Mouse (Mus musculus): ENCODE data around the gene Arhgef12. TPM values are rescaled to one million over a fixed set of nuclear protein-coding genes. Genes with fewer than 3 reads are reported as not detected.

The Arhgef12 gene
- total and polyA plus RNA-seq, 2 experiments: 22.9 to 62.3 TPM

GRCm38 (mm10) chr9:43115431-43116133 lies 8.5 kb upstream of the Arhgef12 start:
- Histone ChIP-seq H3K9ac (ENCODE audit: low read depth, low read length) (peak overlapping the region; percentile 62), H3K27ac (replicated peaks; ENCODE audit: insufficient read depth, low read depth, low read length) (peak overlapping the region; percentile 28; the same call in 1 of the 2 replicates), H3K27me3 (ENCODE audit: control insufficient read depth, insufficient read depth, low read length) (no peaks in the 10 kb centered on the region), H3K4me3 (ENCODE audit: insufficient read depth, low read depth, low read length) (peak overlapping the region; percentile 42), H3K79me2 (ENCODE audit: control insufficient read depth, insufficient read depth, low read length) (no peaks in the 10 kb centered on the region), H3K36me3 (ENCODE audit: control insufficient read depth, insufficient read depth, low read length) (no peaks in the 10 kb centered on the region), H3K4me1 (ENCODE audit: control insufficient read depth, insufficient read depth, low read length) (peaks cover 11% of the 10 kb centered on the region)
- 16% methylated on average over 12 of the region's 12 CpGs for WGBS
- DNase-seq (ENCODE audit: extremely low read depth, low read depth, low spot score): peak; percentile 74
- TF ChIP-seq CTCF (IDR thresholded peaks at IDR 0.05; ENCODE audit: low read depth, low read length): no peak
- TF ChIP-seq POLR2A (IDR thresholded peaks at IDR 0.05; ENCODE audit: extremely low read depth, insufficient read depth, low read length): no peak

DNA sequence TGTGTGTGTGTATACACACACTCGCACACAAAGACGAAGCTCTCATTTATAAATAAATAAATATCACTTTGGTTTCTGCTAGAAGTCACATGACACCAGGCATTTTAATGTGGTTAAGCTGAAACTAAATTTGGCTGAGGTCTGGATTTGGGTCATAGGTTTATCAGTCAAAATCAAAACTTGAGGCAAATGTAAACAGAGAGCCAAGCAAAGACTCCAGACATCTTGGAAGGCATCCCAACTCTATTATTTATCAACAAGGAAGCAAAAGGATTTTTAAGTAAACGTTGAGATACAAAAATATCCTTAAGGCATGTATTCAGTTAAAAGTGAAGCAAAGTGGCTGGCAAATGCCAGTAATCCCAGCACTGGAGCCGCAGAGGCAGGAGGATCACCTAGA lies 7.8 kb upstream of the Arhgef12 start:
- no peaks in the 10 kb centered on the region for H3K79me2 ChIP-seq (ENCODE audit: control insufficient read depth, insufficient read depth, low read length)
- WGBS: 23% methylated on average over 4 of the region's 4 CpGs
- TF ChIP-seq POLR2A (IDR thresholded peaks at IDR 0.05; ENCODE audit: extremely low read depth, insufficient read depth, low read length) (no peak), CTCF (IDR thresholded peaks at IDR 0.05; ENCODE audit: low read depth, low read length) (no peak)
- peak; percentile 90 for DNase-seq (ENCODE audit: extremely low read depth, low read depth, low spot score)
- H3K4me1 ChIP-seq (ENCODE audit: control insufficient read depth, insufficient read depth, low read length): peaks cover 11% of the 10 kb centered on the region
- no peak overlapping the region; the same call in 1 of the 2 replicates for H3K27ac ChIP-seq (replicated peaks; ENCODE audit: insufficient read depth, low read depth, low read length)
- H3K9ac ChIP-seq (ENCODE audit: low read depth, low read length): no peak overlapping the region
- H3K36me3 ChIP-seq (ENCODE audit: control insufficient read depth, insufficient read depth, low read length): no peaks in the 10 kb centered on the region
- no peaks in the 10 kb centered on the region for H3K27me3 ChIP-seq (ENCODE audit: control insufficient read depth, insufficient read depth, low read length)
- no peak overlapping the region for H3K4me3 ChIP-seq (ENCODE audit: insufficient read depth, low read depth, low read length)

DNA sequence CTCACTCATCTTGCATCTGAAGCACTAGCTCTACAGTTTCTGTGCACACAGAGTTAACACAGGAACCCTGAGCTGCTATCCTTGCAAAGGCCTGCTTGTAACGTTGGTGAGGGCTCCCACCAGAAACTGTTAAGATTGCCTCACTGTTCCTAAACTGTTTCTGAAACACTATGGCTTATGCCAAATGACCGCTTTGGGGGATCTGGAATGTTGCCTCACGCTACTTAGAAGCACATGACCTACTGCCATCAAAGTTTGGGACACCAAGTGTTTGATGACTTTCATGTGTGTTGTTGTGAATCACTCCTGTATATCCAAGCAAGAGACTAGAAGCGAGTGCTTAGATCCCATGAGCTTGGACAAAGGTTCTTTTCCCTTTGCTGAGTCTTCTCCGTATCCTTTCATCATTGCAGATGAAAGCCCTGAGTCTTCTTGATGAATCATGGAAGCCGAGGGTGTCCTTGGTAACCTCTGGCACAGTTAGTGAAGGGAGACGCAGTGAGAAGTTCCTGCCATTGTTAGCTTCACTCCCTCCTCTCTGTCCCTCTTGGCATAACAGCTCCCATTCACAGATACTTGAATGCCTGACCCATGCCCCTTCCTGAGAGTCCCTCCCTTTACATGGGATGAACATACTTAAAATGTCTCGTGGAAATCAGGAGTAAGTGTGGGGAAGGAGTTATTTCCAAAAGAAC lies 3.4 kb upstream of the Arhgef12 start:
- Histone ChIP-seq H3K9ac (ENCODE audit: low read depth, low read length) (no peak overlapping the region), H3K36me3 (ENCODE audit: control insufficient read depth, insufficient read depth, low read length) (no peaks in the 10 kb centered on the region), H3K4me1 (ENCODE audit: control insufficient read depth, insufficient read depth, low read length) (peaks cover 17% of the 10 kb centered on the region), H3K79me2 (ENCODE audit: control insufficient read depth, insufficient read depth, low read length) (no peaks in the 10 kb centered on the region), H3K27me3 (ENCODE audit: control insufficient read depth, insufficient read depth, low read length) (no peaks in the 10 kb centered on the region), H3K27ac (replicated peaks; ENCODE audit: insufficient read depth, low read depth, low read length) (no peak overlapping the region), H3K4me3 (ENCODE audit: insufficient read depth, low read depth, low read length) (no peak overlapping the region)
- DNase-seq (ENCODE audit: extremely low read depth, low read depth, low spot score): no peak
- WGBS: 93% methylated on average over 8 of the region's 8 CpGs
- TF ChIP-seq CTCF (IDR thresholded peaks at IDR 0.05; ENCODE audit: low read depth, low read length) (no peak), POLR2A (IDR thresholded peaks at IDR 0.05; ENCODE audit: extremely low read depth, insufficient read depth, low read length) (no peak)

GRCm38 (mm10) chr9:43109125-43109524 lies 2.1 kb upstream of the Arhgef12 start:
- peak; percentile 86 for DNase-seq (ENCODE audit: extremely low read depth, low read depth, low spot score)
- no peaks in the 10 kb centered on the region for H3K27me3 ChIP-seq (ENCODE audit: control insufficient read depth, insufficient read depth, low read length)
- 48% methylated on average over 7 of the region's 7 CpGs for WGBS

DNA sequence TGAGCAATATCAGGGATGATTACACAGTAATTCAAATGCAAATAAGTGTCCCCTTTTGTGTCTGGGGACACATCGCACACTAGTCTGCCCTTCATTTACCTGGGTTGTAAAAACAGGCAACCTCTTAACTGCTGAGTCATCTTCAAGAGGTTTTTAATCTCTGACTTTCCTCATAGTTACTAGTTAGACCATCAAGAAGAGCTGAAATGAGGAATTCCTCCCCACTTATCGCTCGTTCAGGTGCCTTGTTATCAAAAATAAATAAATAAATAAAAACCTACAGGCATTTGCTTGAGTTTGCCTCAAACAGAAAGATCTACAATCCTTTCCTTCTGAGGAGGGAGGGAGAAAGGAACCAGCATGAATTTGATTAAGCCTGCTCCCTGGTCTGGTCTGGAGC lies 1.7 kb upstream of the Arhgef12 start:
- TF ChIP-seq POLR2A (IDR thresholded peaks at IDR 0.05; ENCODE audit: extremely low read depth, insufficient read depth, low read length) (no peak), CTCF (IDR thresholded peaks at IDR 0.05; ENCODE audit: low read depth, low read length) (no peak)
- Histone ChIP-seq H3K27me3 (ENCODE audit: control insufficient read depth, insufficient read depth, low read length) (no peaks in the 10 kb centered on the region), H3K27ac (replicated peaks; ENCODE audit: insufficient read depth, low read depth, low read length) (no peak overlapping the region), H3K4me1 (ENCODE audit: control insufficient read depth, insufficient read depth, low read length) (peaks cover 11% of the 10 kb centered on the region), H3K36me3 (ENCODE audit: control insufficient read depth, insufficient read depth, low read length) (no peaks in the 10 kb centered on the region), H3K79me2 (ENCODE audit: control insufficient read depth, insufficient read depth, low read length) (peaks cover under 1% of the 10 kb centered on the region; the same call in 1 of the 2 replicates), H3K4me3 (ENCODE audit: insufficient read depth, low read depth, low read length) (no peak overlapping the region), H3K9ac (ENCODE audit: low read depth, low read length) (no peak overlapping the region)
- 21% methylated on average over 3 of the region's 3 CpGs for WGBS
- DNase-seq (ENCODE audit: extremely low read depth, low read depth, low spot score): no peak

More at GRCm38 (mm10) chr9:43109125-43109524, 2.1 kb upstream of the Arhgef12 start:
- Histone ChIP-seq H3K36me3 (ENCODE audit: control insufficient read depth, insufficient read depth, low read length) (no peaks in the 10 kb centered on the region), H3K4me1 (ENCODE audit: control insufficient read depth, insufficient read depth, low read length) (peaks cover 11% of the 10 kb centered on the region), H3K9ac (ENCODE audit: low read depth, low read length) (no peak overlapping the region), H3K27ac (replicated peaks; ENCODE audit: insufficient read depth, low read depth, low read length) (no peak overlapping the region), H3K79me2 (ENCODE audit: control insufficient read depth, insufficient read depth, low read length) (no peaks in the 10 kb centered on the region), H3K4me3 (ENCODE audit: insufficient read depth, low read depth, low read length) (no peak overlapping the region)
- TF ChIP-seq CTCF (IDR thresholded peaks at IDR 0.05; ENCODE audit: low read depth, low read length) (no peak), POLR2A (IDR thresholded peaks at IDR 0.05; ENCODE audit: extremely low read depth, insufficient read depth, low read length) (no peak)
